Mouse (Mus musculus) lung, adult 2 months (tissue): ENCODE data around the gene Clpx.

Experiments
- CTCF ChIP-seq: fragments of 200-500 bp; IDR thresholded peaks from 2 replicates; pipeline ENCODE4 v1.5.1; 2011; ENCODE audit warnings: mild to moderate bottlenecking, low read length, control low read depth; ENCODE audit not compliant: insufficient read depth
- POLR2A ChIP-seq: fragments of 200-500 bp; IDR thresholded peaks from 2 replicates; pipeline ENCODE4 v1.6.1; 2011; ENCODE audit warnings: low read depth, mild to moderate bottlenecking, control low read depth, low read length, borderline replicate concordance; ENCODE audit errors: extremely low read depth

DNA sequence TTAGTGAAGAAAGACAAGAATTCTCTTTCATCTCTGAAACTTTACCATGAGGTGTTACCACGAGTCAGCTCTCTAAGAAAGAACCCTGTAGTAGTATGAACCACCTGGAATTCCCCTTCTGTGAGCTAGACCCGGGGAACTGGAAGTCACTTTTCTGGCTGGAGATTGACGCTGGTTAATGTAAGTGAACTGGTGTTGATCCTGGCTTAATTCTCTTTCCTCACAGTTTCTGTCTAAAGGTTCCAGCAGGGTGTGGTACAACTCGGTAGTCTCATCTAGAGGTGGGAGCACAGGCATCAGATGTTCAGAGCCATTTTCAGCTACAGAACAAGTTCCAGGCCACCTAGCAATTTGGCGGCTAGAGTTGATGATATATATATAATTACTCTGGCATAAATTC is 941 bp upstream of the Clpx start:
- no peak for TF ChIP-seq POLR2A
- TF ChIP-seq CTCF, result no peak
